Mouse (Mus musculus) liver, adult 2 months (tissue): ENCODE results near the gene Tmem38b. TPM values are rescaled to one million over a fixed set of nuclear protein-coding genes. Genes with fewer than 3 reads are reported as not detected.

Source experiments
- DNase-seq: peaks from one replicate; pipeline ENCODE4 v3.0.0-alpha.2; 2011; ENCODE audit warnings: low read depth, low spot score; ENCODE audit errors: extremely low read depth
- H3K27ac ChIP-seq: fragments of 200-500 bp; replicated peaks from 2 replicates; pipeline ENCODE4 v1.5.1; 2012; ENCODE audit warnings: low read depth, mild to moderate bottlenecking, control low read depth, inconsistent platforms, low read length; ENCODE audit not compliant: insufficient read depth
- H3K27me3 ChIP-seq: fragments of 200-500 bp; 2 replicates; pipeline ENCODE4 v1.6.1; 2012; ENCODE audit warnings: mild to moderate bottlenecking, moderate library complexity, low read length, inconsistent platforms; ENCODE audit not compliant: control insufficient read depth, insufficient read depth
- H3K36me3 ChIP-seq: fragments of 200-500 bp; 2 replicates; pipeline ENCODE4 v1.6.1; 2012; ENCODE audit warnings: low read length, inconsistent platforms; ENCODE audit not compliant: control insufficient read depth, insufficient read depth
- H3K4me1 ChIP-seq: fragments of 200-500 bp; 2 replicates; pipeline ENCODE4 v1.6.1; 2011; ENCODE audit warnings: low read length; ENCODE audit not compliant: control insufficient read depth, insufficient read depth
- H3K4me3 ChIP-seq: fragments of 200-500 bp; 2 replicates; pipeline ENCODE4 v1.5.1; 2011; ENCODE audit warnings: low read depth, mild to moderate bottlenecking, control low read depth, low read length, moderate library complexity; ENCODE audit not compliant: insufficient read depth
- H3K79me2 ChIP-seq: fragments of 200-500 bp; 2 replicates; pipeline ENCODE4 v1.6.1; 2012; ENCODE audit warnings: inconsistent platforms, mild to moderate bottlenecking, low read length, moderate library complexity; ENCODE audit not compliant: control insufficient read depth, insufficient read depth
- H3K9ac ChIP-seq: fragments of 200-500 bp; 2 replicates; pipeline ENCODE4 v1.6.1; 2012; ENCODE audit warnings: low read depth, mild to moderate bottlenecking, control low read depth, inconsistent platforms, low read length
- CTCF ChIP-seq: fragments of 200-500 bp; IDR thresholded peaks from 2 replicates; pipeline ENCODE4 v1.5.1; 2011; ENCODE audit warnings: low read depth, low read length, control low read depth
- POLR2A ChIP-seq: fragments of 200-500 bp; IDR thresholded peaks from 2 replicates; pipeline ENCODE4 v1.6.1; 2011; ENCODE audit warnings: low read length, control low read depth; ENCODE audit not compliant: insufficient read depth; ENCODE audit errors: extremely low read depth
- WGBS: fragments of 180-500 bp; shearing (Covaris S2); methylation state at CpG from one replicate; pipeline ENCODE4 v1.1.7; 2018; 5-methylcytosine and 5-hydroxymethylcytosine counted together
- polyA plus RNA-seq: library from polyadenylated mRNA; depleted of rRNA; stranded (reverse); fragments of >200 nt; gene quantifications from 2 replicates; pipeline ENCODE4 v1.2.3, GENCODE M21; 2012
- total RNA-seq: library from RNA; depleted of rRNA; stranded (reverse); fragments of >200 nt; gene quantifications from 2 replicates; pipeline ENCODE4 v1.2.3, GENCODE M21; 2014

The Tmem38b gene
- total and polyA plus RNA-seq, 2 experiments = 29.5 to 44.7 TPM

GRCm38 (mm10) chr4:53789346-53789745, 36.5 kb upstream of the Tmem38b start:
- H3K4me1 ChIP-seq = no peaks in the 10 kb centered on the region
- H3K9ac ChIP-seq = no peak overlapping the region
- no peaks in the 10 kb centered on the region for H3K27me3 ChIP-seq
- H3K79me2 ChIP-seq = no peaks in the 10 kb centered on the region
- WGBS = 46% methylated on average over 4 of the region's 4 CpGs
- H3K27ac ChIP-seq = no peak overlapping the region
- H3K36me3 ChIP-seq = no peaks in the 10 kb centered on the region
- DNase-seq = no peak
- no peak overlapping the region for H3K4me3 ChIP-seq
- TF ChIP-seq CTCF (no peak), POLR2A (no peak)

- Histone ChIP-seq H3K4me3 (no peak overlapping the region), H3K27me3 (no peaks in the 10 kb centered on the region), H3K9ac (no peak overlapping the region), H3K36me3 (no peaks in the 10 kb centered on the region), H3K4me1 (no peaks in the 10 kb centered on the region), H3K27ac (no peak overlapping the region), H3K79me2 (no peaks in the 10 kb centered on the region)
- 84% methylated on average over 5 of the region's 5 CpGs for WGBS
- no peak for DNase-seq
- TF ChIP-seq CTCF (no peak), POLR2A (no peak)
Observed at GRCm38 (mm10) chr4:53794257-53794966, 31.4 kb upstream of the Tmem38b start.

- no peak for DNase-seq
- 78% methylated on average over 2 of the region's 2 CpGs for WGBS
- no peaks in the 10 kb centered on the region for H3K4me1 ChIP-seq
- H3K36me3 ChIP-seq = no peaks in the 10 kb centered on the region
- no peak for TF ChIP-seq CTCF
- no peak overlapping the region for H3K4me3 ChIP-seq
- no peak overlapping the region for H3K9ac ChIP-seq
- no peak overlapping the region for H3K27ac ChIP-seq
- no peaks in the 10 kb centered on the region for H3K27me3 ChIP-seq
- H3K79me2 ChIP-seq = no peaks in the 10 kb centered on the region
Observed at GRCm38 (mm10) chr4:53795086-53795485, 30.8 kb upstream of the Tmem38b start.

GRCm38 (mm10) chr4:53795706-53796105, 30.1 kb upstream of the Tmem38b start:
- WGBS = 93% methylated on average over 2 of the region's 2 CpGs
- TF ChIP-seq POLR2A (no peak), CTCF (no peak)
- no peak for DNase-seq
- Histone ChIP-seq H3K4me3 (no peak overlapping the region), H3K4me1 (no peaks in the 10 kb centered on the region), H3K9ac (no peak overlapping the region), H3K27ac (no peak overlapping the region), H3K79me2 (no peaks in the 10 kb centered on the region), H3K36me3 (no peaks in the 10 kb centered on the region), H3K27me3 (no peaks in the 10 kb centered on the region)

GRCm38 (mm10) chr4:53796865-53797772, 28.7 kb upstream of the Tmem38b start:
- Histone ChIP-seq H3K27ac (no peak overlapping the region), H3K36me3 (no peaks in the 10 kb centered on the region), H3K27me3 (no peaks in the 10 kb centered on the region), H3K4me1 (no peaks in the 10 kb centered on the region), H3K79me2 (no peaks in the 10 kb centered on the region), H3K4me3 (no peak overlapping the region), H3K9ac (no peak overlapping the region)
- DNase-seq = no peak
- TF ChIP-seq POLR2A = no peak
- TF ChIP-seq CTCF = no peak
- WGBS = 40% methylated on average over 18 of the region's 18 CpGs
